Mouse (Mus musculus): ENCODE results near the gene Pgap1.

Pgap1 gene

DNA sequence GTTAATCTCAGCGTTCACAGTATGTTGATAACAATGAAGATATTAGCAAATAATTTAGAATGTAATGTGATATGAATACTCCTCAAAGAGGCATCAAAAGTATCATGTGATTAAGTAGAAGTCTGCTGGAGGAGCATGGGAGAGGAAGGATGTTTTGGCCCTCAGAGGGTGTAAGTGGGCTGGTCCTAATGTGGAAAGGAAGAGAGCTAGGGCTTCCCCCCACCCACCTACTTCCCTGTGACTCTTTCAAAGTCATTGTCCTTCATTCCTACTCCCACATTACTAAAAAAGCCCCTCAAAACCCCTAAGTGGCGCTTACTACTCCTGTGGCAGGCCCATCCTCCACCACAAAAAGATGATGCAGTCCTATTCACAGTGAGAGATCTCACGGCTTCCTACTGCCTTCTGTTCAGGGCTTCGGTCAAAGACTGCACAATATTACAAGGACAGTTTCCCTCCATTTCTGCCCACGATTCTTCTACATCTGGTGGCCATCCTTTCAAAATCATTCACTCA lies 37.4 kb downstream of the Pgap1 start:
- DNase-seq = no peak

DNA sequence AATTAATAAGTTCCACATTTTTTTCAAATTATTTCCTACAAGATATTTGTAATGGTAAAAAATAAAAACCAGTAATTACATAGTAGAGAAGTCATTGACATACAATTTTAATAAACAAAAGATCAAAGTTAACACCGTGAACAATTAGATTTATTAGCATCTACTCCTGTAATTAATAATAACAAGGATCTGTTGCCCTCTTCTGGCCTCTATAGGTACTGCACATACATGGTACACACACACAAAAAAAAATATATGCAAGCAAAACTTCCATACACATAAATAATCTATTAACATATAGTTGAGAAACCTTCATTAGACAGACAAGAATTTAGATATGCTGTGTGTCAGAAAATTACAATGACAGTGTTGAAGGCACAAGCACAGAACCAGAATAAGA lies 43.6 kb downstream of the Pgap1 start:
- DNase-seq = no peak

DNA sequence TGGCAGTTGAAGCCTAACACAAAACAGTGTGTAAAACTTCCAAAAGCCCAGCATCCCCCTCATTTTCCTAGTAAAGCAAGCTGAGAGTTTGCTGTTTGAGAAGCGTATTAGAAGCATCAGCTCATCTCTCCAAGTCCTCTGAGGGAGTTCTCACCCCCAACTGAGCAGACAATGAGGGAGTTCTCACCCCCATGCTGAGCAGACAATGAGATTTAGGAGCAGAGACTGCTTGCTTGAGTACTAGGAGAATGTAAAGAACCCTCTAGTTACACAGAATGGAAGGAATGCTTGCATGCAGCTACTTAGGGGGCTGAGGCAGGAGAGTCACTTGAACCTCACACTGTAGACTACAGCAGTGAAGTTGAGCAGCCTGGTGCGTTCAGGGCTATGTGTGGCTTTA lies 59.0 kb downstream of the Pgap1 start:
- DNase-seq = no peak

DNA sequence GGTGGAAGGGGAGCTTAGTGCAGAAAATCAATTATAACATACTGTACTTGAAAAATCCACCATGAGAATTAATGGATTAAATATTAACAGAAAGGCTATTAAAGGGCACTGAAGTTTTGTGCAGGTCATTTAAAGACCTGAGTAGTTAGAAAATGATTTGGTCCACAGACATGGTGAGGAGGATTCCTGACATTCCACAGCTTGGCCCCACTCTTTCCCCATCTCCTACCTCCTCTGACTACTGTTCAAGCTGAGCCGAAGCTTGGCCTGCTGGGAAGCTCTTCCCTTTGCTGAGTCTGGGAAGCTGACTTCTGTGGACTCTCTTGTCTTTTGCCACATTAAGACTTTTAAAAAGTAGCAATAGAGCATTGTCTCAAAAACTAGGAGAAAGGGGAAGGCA lies 61.2 kb downstream of the Pgap1 start:
- no peak for DNase-seq

DNA sequence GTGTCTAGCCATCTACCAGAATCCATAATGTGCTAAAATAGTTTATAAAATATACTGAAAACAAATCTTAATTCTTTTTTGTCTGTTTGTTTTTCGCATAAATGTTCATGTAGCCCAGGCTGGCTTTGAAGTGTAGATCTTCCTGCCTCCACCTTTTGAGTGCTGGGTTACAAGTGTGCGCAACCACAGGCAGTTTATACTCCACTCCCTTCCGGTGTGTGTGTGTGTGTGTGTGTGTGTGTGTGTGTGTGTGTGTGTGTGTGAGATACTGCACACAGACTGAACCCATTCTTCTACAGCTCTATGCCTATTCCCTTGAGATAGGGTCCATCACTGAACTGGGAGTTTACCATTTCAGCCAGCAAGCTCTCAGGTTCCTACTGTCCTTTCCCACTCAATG lies 64.0 kb downstream of the Pgap1 start:
- DNase-seq = no peak

DNA sequence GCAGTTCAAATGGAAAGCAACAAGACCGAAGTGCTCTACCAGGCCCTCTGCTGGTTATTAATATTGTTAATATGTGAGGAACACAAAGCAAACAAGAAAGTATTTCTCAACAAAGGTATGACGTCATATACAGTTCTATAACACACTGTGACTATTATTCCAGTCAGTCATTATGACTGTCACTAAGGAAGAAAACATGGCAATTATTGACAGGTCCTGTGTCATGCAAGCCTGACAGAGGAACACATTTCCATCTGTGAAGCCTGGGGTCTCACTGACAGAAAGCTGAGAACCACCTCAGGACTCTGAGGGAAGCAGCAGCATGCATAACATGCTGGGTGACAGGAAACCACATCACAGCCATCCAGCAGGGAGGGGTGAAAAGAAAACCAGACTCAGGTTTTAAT lies 65.0 kb downstream of the Pgap1 start:
- DNase-seq = no peak

DNA sequence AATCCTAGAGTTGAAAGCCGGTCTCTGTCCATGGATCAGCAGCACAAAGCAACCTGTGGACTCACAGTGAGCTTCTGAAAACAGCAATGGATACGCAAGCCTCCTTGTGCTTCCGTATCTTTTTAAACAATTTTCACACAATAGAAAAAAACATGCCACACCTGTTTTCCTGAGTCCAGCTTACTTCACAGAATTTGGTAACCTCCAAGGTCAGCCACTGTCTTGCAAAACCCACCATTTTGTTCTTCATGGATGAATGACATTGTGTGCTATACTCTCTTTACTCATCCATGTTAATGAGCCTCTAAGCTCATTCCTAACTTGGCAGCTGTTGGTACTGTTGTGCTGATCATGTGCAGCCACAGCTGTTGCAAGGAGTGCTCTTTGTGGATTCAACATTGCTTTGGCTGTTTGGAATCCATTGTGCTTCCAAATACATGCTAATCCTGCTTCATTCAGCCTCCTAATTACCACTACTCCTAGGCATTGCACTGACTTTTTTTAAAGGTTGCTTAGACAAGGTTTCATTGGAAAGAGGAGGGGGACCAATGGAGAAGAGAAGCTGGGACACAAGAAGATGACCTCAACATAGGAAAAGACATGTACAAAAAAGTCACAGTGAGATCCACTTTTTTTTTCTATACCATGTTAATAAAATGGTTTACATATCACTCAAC lies 72.6 kb downstream of the Pgap1 start:
- DNase-seq = no peak

DNA sequence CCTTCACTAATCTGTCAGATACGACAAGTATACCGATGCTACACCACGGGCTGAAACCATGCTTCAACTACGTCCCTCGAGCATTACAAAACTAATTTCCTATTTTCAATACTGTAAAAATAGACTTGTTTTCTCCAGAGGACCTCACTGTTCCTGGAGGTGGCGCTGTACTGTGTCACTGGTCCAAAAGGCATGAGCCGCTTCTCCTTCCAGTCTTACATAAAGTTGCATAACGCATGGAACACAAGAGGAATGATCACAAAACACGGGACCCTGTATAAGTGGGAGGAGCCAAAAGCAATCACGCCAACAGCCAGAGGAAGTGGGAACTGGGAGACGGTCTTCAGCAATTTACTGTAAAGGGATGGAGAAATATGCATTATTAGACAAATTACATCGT lies 77.0 kb downstream of the Pgap1 start:
- DNase-seq = no peak

DNA sequence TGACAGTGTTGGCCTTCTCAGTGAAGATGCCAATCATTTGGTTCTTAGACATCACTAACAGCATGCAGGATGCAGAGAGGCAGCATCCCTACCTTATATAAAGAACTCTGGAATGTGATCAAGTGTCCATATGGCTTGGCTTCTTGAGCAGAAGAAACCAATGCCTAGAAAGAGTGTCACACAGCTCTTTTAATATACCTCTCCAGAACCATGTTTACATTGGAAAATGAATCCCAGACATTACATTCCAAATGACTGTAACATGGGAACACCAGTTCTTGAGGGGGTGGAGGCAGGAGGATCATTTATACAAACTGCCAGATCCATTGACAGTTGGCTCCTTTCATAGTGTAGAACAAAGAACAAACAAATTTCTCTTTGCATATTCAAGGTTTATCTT lies 88.8 kb downstream of the Pgap1 start:
- no peak for DNase-seq

DNA sequence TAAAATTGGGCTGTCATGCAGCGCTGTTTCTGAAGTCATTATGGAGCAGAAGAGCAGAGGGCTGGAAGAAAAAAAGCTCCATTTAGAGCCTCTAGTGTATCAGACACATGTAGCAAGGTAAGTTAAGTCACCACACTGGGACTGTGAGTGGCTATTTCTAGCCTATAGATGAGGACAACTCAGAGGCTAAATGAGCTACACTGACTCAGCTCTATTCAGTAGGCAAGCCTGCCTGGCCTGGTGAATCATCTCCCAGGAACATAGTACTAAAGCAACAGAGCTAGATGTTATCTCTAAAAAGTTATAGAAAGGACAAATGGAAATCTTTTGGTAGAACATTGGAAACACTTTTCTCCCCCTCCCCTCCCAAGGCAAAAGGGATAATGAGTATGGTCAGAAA lies 90.1 kb downstream of the Pgap1 start:
- DNase-seq = no peak

DNA sequence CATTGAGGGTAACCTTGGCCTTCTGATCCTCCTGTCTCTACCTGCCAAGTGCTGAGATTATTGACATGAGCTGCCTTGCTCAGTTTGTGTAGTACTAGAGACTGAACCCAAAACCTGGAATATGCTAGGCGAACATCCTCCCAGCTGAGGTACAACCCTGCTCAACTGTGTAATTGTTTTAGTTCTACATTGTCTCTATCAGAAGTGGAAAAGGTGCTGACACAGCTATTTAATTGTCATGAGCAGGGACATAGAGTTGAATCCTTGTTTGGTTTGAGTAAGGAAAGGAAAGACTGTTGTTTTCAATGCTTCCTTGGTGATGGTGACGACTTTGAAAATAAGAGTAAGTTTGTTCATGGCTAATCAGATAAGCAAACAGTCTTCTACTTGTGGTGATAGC lies 105.4 kb downstream of the Pgap1 start:
- no peak for DNase-seq

DNA sequence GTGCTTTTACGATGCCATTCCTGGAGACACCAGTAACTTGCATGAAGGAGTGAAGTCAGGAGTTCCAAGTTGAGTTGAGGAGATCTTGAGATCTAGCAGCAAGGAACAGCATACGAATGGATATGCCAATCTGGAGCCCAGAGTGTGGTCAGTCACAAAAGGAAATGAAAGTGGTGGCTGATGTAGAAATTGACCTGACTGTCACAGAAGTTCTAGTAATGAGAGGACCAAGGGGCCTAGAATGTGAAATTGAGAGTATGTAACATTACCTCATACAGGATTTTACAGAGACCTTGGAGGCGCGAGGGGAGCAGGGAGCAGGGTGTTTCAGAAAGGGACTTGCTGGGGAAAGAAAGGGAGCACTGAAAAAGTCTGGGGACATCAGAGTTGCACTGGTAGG lies 108.7 kb downstream of the Pgap1 start:
- DNase-seq = no peak

DNA sequence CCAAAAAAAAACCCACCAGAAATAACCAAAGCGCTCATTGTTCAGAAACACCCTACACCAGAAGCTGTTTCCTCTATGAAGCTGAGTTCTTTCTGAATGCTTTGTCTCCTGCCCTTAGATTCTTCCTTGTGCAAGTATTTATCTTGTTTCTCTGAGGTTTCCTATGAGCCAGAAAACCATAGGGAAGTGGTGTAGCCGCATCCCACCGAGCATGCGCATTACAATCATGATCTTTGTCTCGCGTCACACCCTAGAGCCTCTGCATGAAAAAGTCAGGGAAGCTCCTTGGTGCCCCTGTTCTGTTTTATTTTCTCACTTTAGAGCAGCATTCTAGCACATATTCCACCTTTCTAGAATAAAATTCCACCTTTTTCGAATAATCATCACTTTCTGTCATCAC lies 113.8 kb downstream of the Pgap1 start:
- no peak for DNase-seq

DNA sequence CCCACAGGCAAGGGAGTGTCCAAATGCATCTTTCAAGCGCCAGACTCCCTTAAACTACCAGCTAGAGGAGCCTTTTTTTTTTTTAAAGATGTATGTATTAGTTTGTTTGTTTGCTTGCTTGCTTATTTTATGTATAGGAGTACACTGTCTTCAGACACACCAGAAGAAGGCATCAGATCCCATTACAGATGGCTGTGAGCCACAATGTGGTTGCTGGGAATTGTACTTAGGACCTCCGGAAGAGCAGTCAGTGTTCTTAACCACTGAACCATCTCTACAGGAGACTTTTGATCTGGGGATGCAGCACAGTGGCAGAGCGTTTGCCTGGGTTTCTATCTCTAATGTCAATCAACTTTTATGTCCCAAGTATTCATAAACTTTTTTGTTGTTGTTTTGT lies 118.4 kb downstream of the Pgap1 start:
- DNase-seq = no peak

DNA sequence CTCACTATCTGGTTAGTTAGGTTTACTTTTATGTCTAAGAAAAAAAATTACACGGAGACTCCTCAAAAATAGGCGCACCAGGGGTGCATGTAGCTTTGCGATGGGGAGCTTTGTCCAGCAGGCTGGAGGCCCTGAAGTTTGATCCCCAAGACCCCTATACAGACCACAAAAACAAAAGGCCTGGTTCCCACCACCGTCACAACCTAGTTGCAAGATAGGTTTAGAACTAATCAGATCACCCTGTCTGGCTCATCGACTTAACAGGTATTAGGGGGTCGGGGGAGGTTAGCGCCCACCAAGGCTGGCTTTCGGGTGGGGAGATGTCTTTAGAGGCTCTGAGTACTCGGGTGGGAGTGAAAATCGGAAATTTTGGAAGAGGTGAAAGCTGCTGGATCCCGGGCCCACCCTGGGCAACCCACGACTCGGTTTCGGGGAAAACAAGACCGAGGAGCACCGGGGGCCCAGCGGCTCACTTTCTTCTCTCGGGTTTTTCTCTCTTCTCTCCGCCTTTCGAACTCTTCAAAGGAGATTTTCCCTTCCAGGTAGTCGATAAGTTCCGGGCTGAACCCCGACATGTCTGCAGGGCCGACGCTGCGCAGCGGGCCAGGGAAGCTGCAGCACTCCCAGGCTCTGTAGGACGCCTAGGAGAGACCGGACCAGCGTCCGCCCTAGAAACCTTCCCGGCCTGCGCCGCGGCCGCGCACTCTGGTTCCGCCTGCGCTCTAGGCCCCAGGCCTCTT lies 119.0 kb downstream of the Pgap1 start, which contains the start of gene Gtf3c3:
Gtf3c3 (minus strand) TSS at position 632 of the 740 bp plus-strand sequence.
- DNase-seq = peak; percentile 78

Measured in right cerebral cortex, postnatal 14 days (tissue).